Mouse (Mus musculus) kidney, embryonic 15.5 days (tissue): ENCODE results near the gene Tomm40. TPM values are rescaled to one million over a fixed set of nuclear protein-coding genes. Genes with fewer than 3 reads are reported as not detected.

Experiments
- ATAC-seq: fragments of 200-750 bp; cut with Nextera tagmentation; replicated peaks from 2 replicates; pipeline ENCODE4 v1.8.0; 2017; ENCODE audit warnings: moderate TSS enrichment; ENCODE audit not compliant: low FRiP score
- H3K27ac ChIP-seq: fragments of 300-500 bp; sonication (generic); 2 replicates; pipeline ENCODE4 v1.5.1; 2015; ENCODE audit warnings: mild to moderate bottlenecking, inconsistent platforms
- H3K27me3 ChIP-seq: fragments of 300-500 bp; sonication (generic); 2 replicates; pipeline ENCODE4 v1.6.1; 2015; ENCODE audit warnings: inconsistent platforms
- H3K36me3 ChIP-seq: fragments of 300-500 bp; sonication (generic); 2 replicates; pipeline ENCODE4 v1.6.1; 2015; ENCODE audit warnings: inconsistent platforms
- H3K4me1 ChIP-seq: fragments of 300-500 bp; sonication (generic); 2 replicates; pipeline ENCODE4 v1.6.1; 2015; ENCODE audit warnings: inconsistent platforms
- H3K4me2 ChIP-seq: fragments of 300-500 bp; sonication (generic); 2 replicates; pipeline ENCODE4 v1.6.1; 2015; ENCODE audit warnings: moderate library complexity, mild to moderate bottlenecking, inconsistent platforms
- H3K4me3 ChIP-seq: fragments of 300-500 bp; sonication (generic); replicated peaks from 2 replicates; pipeline ENCODE4 v1.5.1; 2015; ENCODE audit warnings: mild to moderate bottlenecking, inconsistent platforms
- H3K9ac ChIP-seq: fragments of 300-500 bp; sonication (generic); 2 replicates; pipeline ENCODE4 v1.6.1; 2015; ENCODE audit warnings: mild to moderate bottlenecking, inconsistent platforms
- H3K9me3 ChIP-seq: fragments of 300-500 bp; sonication (generic); replicated peaks from 2 replicates; pipeline ENCODE4 v1.6.1; 2016; ENCODE audit warnings: inconsistent platforms
- WGBS: fragments of 180-500 bp; shearing (Covaris S2); methylation state at CpG from one replicate; pipeline ENCODE4 v1.1.7; 2015; ENCODE audit warnings: mixed read lengths; 5-methylcytosine and 5-hydroxymethylcytosine counted together
- polyA plus RNA-seq: library from polyadenylated mRNA; unstranded; fragments of >200 nt; fragmentation: Nextera tagmentation; extraction: Ambion mirVana; gene quantifications from 2 replicates; pipeline ENCODE4 v1.2.1, GENCODE M21; 2015

Gene Tomm40
- polyA plus RNA-seq, 1 experiment from 2014 or later, result 177 TPM

DNA sequence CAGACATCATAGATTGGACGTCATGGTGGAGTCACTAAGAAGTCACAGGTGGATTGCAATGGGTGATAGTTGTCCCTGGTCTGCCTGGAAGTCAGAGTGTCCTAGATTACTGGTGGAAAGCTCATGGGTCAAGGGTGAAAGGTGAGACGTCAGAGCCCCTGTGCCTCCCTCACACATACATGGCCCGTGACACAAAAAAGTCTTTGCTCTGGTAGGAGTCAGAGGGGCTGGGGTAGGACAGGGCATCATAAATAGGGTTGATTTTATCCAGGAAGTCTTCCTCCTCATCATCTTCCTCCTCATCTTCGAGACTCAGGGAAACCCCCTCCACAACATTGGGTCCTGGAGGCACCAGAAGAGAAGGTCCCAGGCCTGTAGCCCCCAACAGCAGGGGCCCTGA lies 2.1 kb upstream of the Tomm40 start:
- Histone ChIP-seq H3K4me2 (no peak overlapping the region), H3K27me3 (no peaks in the 10 kb centered on the region), H3K36me3 (peaks cover 72% of the 10 kb centered on the region), H3K9ac (no peak overlapping the region), H3K4me3 (no peak overlapping the region), H3K9me3 (peaks cover 18% of the 10 kb centered on the region), H3K27ac (no peak overlapping the region), H3K4me1 (peaks cover 26% of the 10 kb centered on the region)
- ATAC-seq, result no peak
- 83% methylated on average over 4 of the region's 4 CpGs for WGBS

DNA sequence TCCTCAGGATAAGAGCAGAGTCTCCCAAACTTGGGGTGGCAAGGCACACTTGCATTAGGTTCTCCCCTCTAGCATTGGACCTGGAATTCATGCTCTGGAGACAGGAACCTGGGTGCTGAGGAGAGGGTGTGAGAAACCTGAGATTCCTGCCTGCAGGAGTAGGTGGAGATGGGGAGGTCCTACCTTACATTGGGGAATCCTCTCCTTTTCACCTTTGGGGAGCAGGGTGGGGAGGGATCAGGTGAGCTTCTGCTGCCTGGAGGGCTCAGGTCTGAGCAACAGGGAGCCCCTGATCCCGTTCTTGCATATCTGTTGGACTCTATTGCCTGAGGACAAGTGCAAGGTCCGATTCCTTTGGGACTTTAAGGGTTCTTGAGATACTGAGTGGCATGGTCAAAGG lies 1.6 kb upstream of the Tomm40 start:
- Histone ChIP-seq H3K36me3 (peaks cover 72% of the 10 kb centered on the region), H3K27me3 (no peaks in the 10 kb centered on the region), H3K4me1 (peaks cover 26% of the 10 kb centered on the region), H3K4me3 (peak overlapping the region; percentile 90; the same call in 1 of the 2 replicates), H3K9ac (no peak overlapping the region), H3K4me2 (peak overlapping the region; percentile 74; the same call in 1 of the 2 replicates), H3K9me3 (peaks cover 17% of the 10 kb centered on the region), H3K27ac (peak overlapping the region; percentile 87)
- 79% methylated on average over 2 of the region's 2 CpGs for WGBS
- ATAC-seq, result no peak

DNA sequence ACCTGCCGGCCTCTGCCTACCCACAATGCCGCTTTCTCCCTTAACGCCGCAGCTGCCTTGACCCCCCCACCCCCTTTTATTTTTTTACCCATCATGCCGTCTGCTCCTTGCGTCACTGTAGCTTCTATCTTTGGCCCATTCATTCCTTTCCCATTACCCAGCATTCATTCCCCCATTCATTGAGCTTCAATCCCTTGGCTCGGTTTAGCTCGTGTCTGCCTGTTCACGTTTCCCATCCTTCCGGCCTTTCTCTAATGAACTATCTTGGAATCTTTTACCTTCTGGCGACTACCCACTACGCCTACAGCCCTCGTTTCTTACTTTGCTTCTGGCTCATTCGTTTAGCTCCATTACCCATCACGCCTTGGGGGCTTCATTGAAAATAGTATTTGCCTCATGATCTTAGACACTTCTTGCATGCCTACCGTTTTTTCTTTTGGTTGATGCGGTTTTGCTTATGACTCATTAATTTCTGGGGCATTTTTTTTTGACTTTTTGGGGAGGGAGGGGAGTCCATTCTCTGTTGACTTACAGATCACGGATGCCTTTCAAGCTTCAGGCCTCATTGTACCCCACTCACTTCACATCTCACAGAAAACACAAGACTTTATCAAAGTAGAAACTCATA lies 931 bp upstream of the Tomm40 start:
- H3K4me2 ChIP-seq, result peak overlapping the region; percentile 74
- peaks cover 72% of the 10 kb centered on the region for H3K36me3 ChIP-seq
- 6% methylated on average over 18 of the region's 18 CpGs for WGBS
- H3K9me3 ChIP-seq, result peaks cover 10% of the 10 kb centered on the region
- peak overlapping the region; percentile 87 for H3K27ac ChIP-seq
- H3K4me1 ChIP-seq, result peaks cover 26% of the 10 kb centered on the region
- H3K4me3 ChIP-seq, result peak overlapping the region; percentile 90
- H3K9ac ChIP-seq, result peak overlapping the region; percentile 29; the same call in 1 of the 2 replicates
- no peaks in the 10 kb centered on the region for H3K27me3 ChIP-seq
- no peak for ATAC-seq

DNA sequence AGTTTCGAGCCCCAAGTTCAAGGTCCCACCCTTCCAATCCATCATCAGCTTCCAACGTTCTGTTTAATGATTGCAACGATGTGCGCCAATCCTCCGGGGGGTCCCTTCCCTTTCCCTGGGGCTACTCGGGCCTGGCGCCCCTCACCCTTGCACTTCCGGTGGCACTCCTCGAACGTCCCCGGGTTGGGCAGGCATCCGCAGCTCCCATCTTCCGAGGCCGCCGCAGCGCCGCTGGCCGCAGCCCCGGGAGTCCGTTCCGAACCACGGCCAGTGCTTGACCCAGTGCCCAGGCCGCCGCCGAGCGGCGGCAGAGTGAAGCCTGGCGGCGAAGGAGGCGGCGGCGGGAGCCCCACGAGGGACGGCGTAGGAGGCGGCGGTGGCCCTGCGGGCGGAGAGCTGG lies 402 bp downstream of the Tomm40 start:
- Histone ChIP-seq H3K27me3 (no peaks in the 10 kb centered on the region), H3K36me3 (peaks cover 70% of the 10 kb centered on the region), H3K27ac (peak overlapping the region; percentile 66), H3K4me1 (peaks cover 26% of the 10 kb centered on the region), H3K9ac (peak overlapping the region; percentile 85), H3K4me2 (peak overlapping the region; percentile 83), H3K9me3 (no peaks in the 10 kb centered on the region), H3K4me3 (peak overlapping the region; percentile 90)
- whole genome bisulfite sequencing, result under 1% methylated on average over 38 of the region's 39 CpGs
- ATAC-seq, result no peak

DNA sequence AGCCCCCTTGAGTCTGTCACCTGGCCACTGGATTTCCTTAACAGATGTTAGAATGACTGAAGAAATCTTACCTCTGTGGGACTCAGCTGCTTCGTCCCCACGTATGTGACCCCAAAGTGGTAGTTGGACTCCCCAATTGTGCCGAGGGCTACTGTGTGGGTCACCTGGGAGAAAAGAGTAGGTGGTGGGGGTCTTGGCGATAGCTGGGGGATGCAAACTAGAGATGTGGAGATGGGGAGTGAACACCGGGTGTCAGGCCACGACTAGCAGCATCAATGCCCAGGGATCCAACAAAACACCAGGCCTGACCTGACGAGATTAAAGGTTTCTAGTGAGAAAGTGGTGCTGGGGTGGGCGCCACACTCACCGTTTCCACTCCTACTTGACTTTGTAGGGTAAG lies 1.6 kb downstream of the Tomm40 start:
- Histone ChIP-seq H3K4me2 (peak overlapping the region; percentile 83), H3K9ac (0 out of 2 replicates have a peak overlapping the region, but pooled peaks have one; percentile 85), H3K36me3 (peaks cover 70% of the 10 kb centered on the region), H3K4me3 (peak overlapping the region; percentile 90), H3K9me3 (no peaks in the 10 kb centered on the region), H3K4me1 (peaks cover 26% of the 10 kb centered on the region), H3K27me3 (no peaks in the 10 kb centered on the region), H3K27ac (no peak overlapping the region)
- ATAC-seq, result no peak
- 90% methylated on average over 9 of the region's 9 CpGs for WGBS

DNA sequence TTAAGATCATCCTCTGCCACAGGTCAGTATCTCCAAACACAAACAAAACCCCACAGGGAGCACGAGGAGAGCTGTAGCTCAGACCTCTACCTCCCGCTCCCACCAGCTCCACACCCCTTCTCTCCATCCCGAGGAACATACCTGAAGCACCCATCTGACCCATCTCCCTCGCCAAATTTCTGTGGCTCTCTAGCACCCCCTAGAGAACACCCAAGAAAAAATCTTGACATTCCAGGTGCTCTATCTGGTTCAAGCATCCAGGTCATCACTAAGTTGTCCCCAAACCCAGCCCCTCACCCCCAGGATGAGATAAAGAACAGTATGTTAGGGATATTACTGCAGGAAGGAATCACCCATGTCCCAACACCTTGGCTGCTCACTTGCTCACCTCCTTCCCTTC lies 2.0 kb downstream of the Tomm40 start:
- H3K4me2 ChIP-seq, result no peak overlapping the region
- no peaks in the 10 kb centered on the region for H3K9me3 ChIP-seq
- no peak overlapping the region for H3K9ac ChIP-seq
- H3K4me1 ChIP-seq, result peaks cover 26% of the 10 kb centered on the region
- no peak overlapping the region for H3K27ac ChIP-seq
- H3K27me3 ChIP-seq, result no peaks in the 10 kb centered on the region
- peak overlapping the region; percentile 90 for H3K4me3 ChIP-seq
- H3K36me3 ChIP-seq, result peaks cover 69% of the 10 kb centered on the region
- WGBS, result 44% methylated on average over 4 of the region's 4 CpGs
- no peak for ATAC-seq

DNA sequence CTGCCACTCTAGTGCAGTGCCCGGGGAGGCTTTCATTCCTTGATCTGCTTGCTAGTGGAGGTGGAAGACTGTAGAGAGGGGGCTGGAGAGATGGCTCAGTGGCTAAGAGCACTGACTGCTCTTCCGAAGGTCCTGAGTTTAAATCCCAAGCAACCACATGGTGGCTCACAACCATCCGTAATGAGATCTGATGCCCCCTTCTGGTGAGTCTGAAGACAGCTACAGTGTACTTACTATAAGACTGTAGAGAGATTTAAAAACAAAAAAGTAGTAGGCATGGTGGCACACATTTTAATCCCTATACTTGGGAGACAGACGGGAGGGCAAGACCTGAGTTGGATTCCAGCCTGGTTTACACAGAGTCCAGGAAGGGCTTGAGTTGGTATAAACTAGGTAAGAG lies 2.8 kb downstream of the Tomm40 start:
- 77% methylated on average over 4 of the region's 4 CpGs for WGBS
- Histone ChIP-seq H3K4me3 (no peak overlapping the region), H3K9me3 (no peaks in the 10 kb centered on the region), H3K27ac (no peak overlapping the region), H3K4me2 (no peak overlapping the region), H3K4me1 (peaks cover 24% of the 10 kb centered on the region), H3K9ac (no peak overlapping the region), H3K36me3 (peaks cover 72% of the 10 kb centered on the region), H3K27me3 (no peaks in the 10 kb centered on the region)
- no peak for ATAC-seq

DNA sequence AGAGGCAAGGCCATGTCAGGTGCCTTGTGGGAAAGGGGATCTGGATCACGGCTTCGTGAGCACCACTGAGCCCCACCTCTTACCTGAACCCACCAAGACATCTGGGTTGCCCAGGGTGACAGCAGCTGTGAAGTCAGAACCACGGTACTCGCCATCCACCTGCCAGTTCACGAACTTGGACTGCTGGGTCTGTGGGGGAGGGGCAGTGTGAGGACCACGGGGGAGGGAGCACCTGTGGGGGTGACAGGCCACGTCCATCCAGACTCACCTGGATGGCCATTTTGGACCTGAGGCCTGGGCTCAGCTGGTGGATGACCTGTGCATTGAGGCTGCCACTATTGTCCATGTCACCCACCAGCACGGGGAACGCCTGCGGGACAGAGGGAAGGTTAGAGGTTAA lies 4.6 kb downstream of the Tomm40 start:
- H3K4me3 ChIP-seq, result no peak overlapping the region
- H3K27me3 ChIP-seq, result no peaks in the 10 kb centered on the region
- ATAC-seq, result no peak
- no peak overlapping the region for H3K9ac ChIP-seq
- WGBS, result 92% methylated on average over 10 of the region's 10 CpGs
- peaks cover 78% of the 10 kb centered on the region for H3K36me3 ChIP-seq
- H3K4me1 ChIP-seq, result peaks cover 14% of the 10 kb centered on the region
- H3K9me3 ChIP-seq, result no peaks in the 10 kb centered on the region
- H3K27ac ChIP-seq, result no peak overlapping the region
- no peak overlapping the region for H3K4me2 ChIP-seq

DNA sequence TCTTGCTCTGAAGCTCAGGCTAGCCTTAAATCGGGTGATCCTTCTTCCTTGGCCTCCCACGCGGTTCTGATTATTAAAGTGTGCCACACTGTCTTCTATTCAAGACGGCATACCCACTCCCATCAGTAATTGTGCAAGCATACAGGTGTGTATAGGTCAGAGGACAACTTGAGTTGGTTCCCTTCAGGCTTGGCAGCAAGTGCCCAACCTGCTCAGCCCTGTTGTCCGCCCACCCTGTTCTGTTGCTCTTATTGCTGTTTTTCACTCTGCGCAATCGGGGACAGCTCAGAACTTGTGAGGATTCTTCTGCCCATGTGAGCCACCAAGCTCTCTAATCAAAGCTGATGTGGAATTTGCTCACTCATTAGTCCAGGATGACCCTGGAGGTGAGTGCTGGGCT lies 10.0 kb downstream of the Tomm40 start:
- WGBS, result 93% methylated on average over 7 of the region's 7 CpGs
- Histone ChIP-seq H3K4me1 (peaks cover 15% of the 10 kb centered on the region), H3K27ac (no peak overlapping the region), H3K9ac (no peak overlapping the region), H3K4me3 (no peak overlapping the region), H3K27me3 (no peaks in the 10 kb centered on the region), H3K9me3 (no peaks in the 10 kb centered on the region), H3K36me3 (peaks cover 85% of the 10 kb centered on the region), H3K4me2 (no peak overlapping the region)
- ATAC-seq, result no peak

DNA sequence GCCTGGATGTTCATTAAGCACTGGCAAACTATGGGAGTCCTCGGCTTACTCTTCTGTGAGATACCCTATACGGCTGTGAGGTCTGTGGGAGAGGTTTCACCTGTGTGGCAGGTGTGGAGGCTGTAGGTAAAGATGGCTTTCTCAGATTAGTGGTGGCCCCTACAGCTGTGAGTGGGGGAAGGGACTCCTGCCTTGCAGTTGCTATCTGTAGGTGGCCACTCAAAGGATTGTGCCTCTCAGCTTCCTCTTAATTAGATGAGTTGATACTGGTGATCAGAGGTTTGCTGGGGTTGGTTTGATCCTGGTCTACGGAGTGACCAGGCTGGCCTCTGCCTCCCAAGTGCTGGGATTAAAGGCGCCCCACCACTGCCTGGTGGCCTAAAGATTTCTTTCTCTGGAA lies 10.8 kb downstream of the Tomm40 start:
- H3K4me1 ChIP-seq, result peaks cover 22% of the 10 kb centered on the region
- H3K9ac ChIP-seq, result no peak overlapping the region
- no peaks in the 10 kb centered on the region for H3K9me3 ChIP-seq
- no peak overlapping the region for H3K4me3 ChIP-seq
- H3K27ac ChIP-seq, result no peak overlapping the region
- no peak overlapping the region for H3K4me2 ChIP-seq
- no peaks in the 10 kb centered on the region for H3K27me3 ChIP-seq
- 93% methylated on average over 4 of the region's 4 CpGs for WGBS
- ATAC-seq, result no peak
- H3K36me3 ChIP-seq, result peaks cover 78% of the 10 kb centered on the region

DNA sequence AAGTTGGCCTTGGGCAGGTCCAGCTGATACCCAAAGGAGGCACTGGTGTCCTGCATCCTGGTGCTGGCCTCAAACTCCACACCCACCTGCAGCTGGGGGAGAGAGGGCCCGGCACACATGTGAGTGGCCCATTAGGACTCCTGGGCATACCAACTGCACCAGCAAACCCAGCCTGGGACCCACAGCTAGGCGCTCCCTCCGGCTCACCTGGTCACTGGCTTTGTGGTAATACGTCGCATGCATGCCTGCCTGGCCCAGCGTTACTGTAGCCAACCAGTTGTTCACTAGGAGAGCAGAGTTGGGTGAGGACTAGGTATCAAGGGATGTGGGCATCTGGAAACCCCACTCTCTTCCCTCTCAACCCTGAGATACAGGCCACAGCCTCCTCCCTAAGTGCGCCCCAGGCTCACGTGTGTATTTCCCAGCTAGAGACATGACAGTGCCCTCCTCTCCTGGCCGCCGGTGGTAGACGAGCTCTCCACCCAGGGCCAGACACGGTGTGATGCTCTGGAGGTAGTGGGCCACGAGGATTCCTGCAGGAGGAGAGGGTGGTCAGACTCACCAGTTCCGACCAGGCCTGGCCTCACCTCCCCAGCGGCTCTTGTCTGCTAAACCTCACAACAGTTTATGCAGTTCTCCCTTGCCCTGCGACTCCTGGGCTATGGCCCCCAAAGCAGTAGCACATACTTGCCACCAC lies 12.2 kb downstream of the Tomm40 start:
- Histone ChIP-seq H3K4me3 (no peak overlapping the region), H3K9me3 (no peaks in the 10 kb centered on the region), H3K36me3 (peaks cover 65% of the 10 kb centered on the region), H3K4me2 (no peak overlapping the region), H3K4me1 (peaks cover 36% of the 10 kb centered on the region), H3K27me3 (no peaks in the 10 kb centered on the region), H3K9ac (no peak overlapping the region), H3K27ac (no peak overlapping the region)
- 92% methylated on average over 16 of the region's 16 CpGs for WGBS
- ATAC-seq, result no peak

DNA sequence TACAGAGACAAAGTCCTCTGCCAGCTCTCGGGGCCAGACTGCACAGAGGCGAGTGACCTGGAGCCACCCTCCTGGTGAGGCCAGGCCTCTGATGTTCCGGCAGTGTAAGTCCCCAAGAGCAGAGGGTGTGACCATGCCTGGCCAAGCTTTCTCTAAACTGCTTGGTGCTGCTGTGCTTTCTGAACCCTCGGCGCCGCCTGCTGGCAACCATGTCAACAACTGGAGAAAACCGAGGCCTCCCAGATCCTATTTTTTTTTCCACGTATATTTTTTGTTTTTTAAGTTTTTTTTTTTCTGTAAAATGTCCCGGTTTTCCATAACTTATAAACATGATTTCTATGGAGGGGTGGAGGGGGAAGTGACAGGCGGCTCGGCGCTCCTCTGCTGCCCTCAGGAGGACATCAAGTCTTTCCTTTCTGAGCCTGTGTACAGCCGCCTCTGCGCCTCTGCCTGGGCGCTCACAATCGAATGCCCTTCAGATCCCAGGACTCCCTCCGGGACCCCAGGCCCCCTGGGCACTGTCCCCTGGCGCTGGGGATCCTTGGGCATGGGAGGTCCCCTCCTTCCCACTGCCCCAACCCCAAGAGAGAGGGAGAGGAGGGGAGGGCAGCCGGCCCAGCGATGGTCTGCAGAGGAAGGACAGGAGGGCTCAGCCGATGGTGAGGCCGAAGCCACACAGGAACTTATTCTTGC lies 14.0 kb downstream of the Tomm40 start:
- Histone ChIP-seq H3K4me1 (peaks cover 41% of the 10 kb centered on the region), H3K4me2 (peak overlapping the region; percentile 24; the same call in 1 of the 2 replicates), H3K4me3 (no peak overlapping the region), H3K9me3 (no peaks in the 10 kb centered on the region), H3K9ac (0 out of 2 replicates have a peak overlapping the region, but pooled peaks have one; percentile 26), H3K27ac (peak overlapping the region; percentile 78), H3K27me3 (no peaks in the 10 kb centered on the region), H3K36me3 (peaks cover 55% of the 10 kb centered on the region)
- WGBS, result 33% methylated on average over 22 of the region's 22 CpGs
- peak; percentile 77 for ATAC-seq
